ENCODE assay signal across 8 mouse cellular contexts in the genomic region with DNA sequence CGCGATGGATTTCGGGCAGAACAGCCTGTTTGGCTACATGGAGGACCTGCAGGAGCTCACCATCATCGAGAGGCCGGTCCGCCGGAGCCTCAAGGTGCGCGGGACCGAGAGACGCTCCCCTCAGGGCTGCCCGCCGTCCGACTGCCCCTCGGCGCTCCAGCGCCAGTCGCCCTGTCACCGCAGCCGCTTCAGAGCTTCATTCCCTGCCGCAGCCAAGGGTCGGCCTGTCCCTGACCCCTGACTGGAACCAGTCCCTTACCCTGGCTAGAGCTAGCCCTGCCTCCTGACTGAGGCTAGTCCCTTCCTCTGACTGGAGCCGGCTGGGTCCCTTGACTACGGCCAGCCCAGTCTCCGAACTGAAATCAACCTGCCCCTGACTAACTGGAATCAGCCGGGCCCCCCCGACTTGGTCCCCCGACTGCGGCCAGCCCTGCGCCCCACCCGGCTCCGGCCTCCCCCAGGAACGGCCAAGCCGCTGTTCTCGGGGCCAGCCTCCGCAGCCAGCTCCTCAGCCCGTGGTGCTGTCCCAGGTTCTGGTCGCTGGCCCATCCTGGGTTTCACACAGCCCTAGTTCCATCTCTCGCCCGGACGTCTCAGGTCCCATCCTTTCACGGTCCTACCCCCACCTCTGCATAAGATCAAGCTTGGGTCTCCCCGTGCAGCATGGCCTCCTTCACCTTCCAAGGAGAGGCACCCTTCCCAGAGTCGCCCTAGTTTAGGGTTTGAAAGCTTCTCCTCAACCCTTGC. TPM values are rescaled to one million over a fixed set of nuclear protein-coding genes. Genes with fewer than 3 reads are reported as not detected.
DNase-seq lines count a peak whose midpoint lies in the region; ATAC-seq and TF ChIP-seq lines count a peak whose summit lies in the region.

No protein-coding gene starts in this region.

- peak overlapping the region; percentile 92 for H3K4me2 ChIP-seq in forebrain, embryonic 14.5 days (ENCODE audit: low read length)

- no peaks in the 10 kb centered on the region for H3K36me3 ChIP-seq in forebrain, embryonic 14.5 days (ENCODE audit: control insufficient read depth, insufficient read depth, low read length)
- H3K36me3 ChIP-seq in hindbrain, embryonic 10.5 days = no peaks in the 10 kb centered on the region
- H3K36me3 ChIP-seq in liver, adult 2 months (ENCODE audit: control insufficient read depth, insufficient read depth, low read length) = no peaks in the 10 kb centered on the region; the same call in 1 of the 2 replicates

- H3K9me3 ChIP-seq in forebrain, embryonic 14.5 days (replicated peaks; ENCODE audit: control insufficient read depth, low read length) = no peaks in the 10 kb centered on the region
- H3K9me3 ChIP-seq in hindbrain, embryonic 10.5 days = no peaks in the 10 kb centered on the region

- no peaks in the 10 kb centered on the region for H3K79me2 ChIP-seq in liver, adult 2 months (ENCODE audit: control insufficient read depth, insufficient read depth, low read length)

- H3K4me3 ChIP-seq in forebrain, embryonic 14.5 days (ENCODE audit: low read depth, low read length) = peak overlapping the region; percentile 68
- H3K4me3 ChIP-seq in hindbrain, embryonic 10.5 days = peak overlapping the region; percentile 73
- H3K4me3 ChIP-seq in liver, adult 2 months (ENCODE audit: insufficient read depth, low read depth, low read length) = peak overlapping the region; percentile 75

- H3K27me3 ChIP-seq in forebrain, embryonic 14.5 days (replicated peaks; ENCODE audit: control insufficient read depth, insufficient read depth, low read length) = no peaks in the 10 kb centered on the region
- peaks cover 15% of the 10 kb centered on the region for H3K27me3 ChIP-seq in hindbrain, embryonic 10.5 days (ENCODE audit: insufficient read depth, poor library complexity, severe bottlenecking)
- H3K27me3 ChIP-seq in liver, adult 2 months (ENCODE audit: control insufficient read depth, insufficient read depth, low read length) = no peaks in the 10 kb centered on the region

- peak overlapping the region; percentile 78 for H3K9ac ChIP-seq in forebrain, embryonic 14.5 days (ENCODE audit: low read length)
- H3K9ac ChIP-seq in liver, adult 2 months (ENCODE audit: low read depth, low read length) = peak overlapping the region; percentile 78

- peak overlapping the region; percentile 55; the same call in 1 of the 2 replicates for H3K27ac ChIP-seq in forebrain, embryonic 14.5 days (ENCODE audit: low read depth, low read length)
- H3K27ac ChIP-seq in hindbrain, embryonic 10.5 days = peak overlapping the region; percentile 86
- H3K27ac ChIP-seq in liver, adult 2 months (replicated peaks; ENCODE audit: insufficient read depth, low read depth, low read length) = no peak overlapping the region

- 1% methylated on average over 39 of the region's 44 CpGs for WGBS in forebrain, embryonic 14.5 days
- 2% methylated on average over 44 of the region's 44 CpGs for WGBS in hindbrain, embryonic 10.5 days
- WGBS in liver, adult 2 months = 2% methylated on average over 44 of the region's 44 CpGs

- peak; percentile 8 to 59 for DNase-seq in left cerebral cortex, postnatal 10 days (ENCODE audit: extremely low spot score in 1 of 2, low spot score in 2 of 2)
- no peak for DNase-seq in left cerebral cortex, postnatal 25 days (ENCODE audit: low spot score in 2 of 2)
- peak; percentile 8 to 26 for DNase-seq in adrenal gland, postnatal 4 days (ENCODE audit: low spot score in 2 of 2)
- no peak for DNase-seq in forebrain, embryonic 14.5 days (ENCODE audit: low spot score)
- DNase-seq in hindbrain, embryonic 10.5 days (ENCODE audit: low spot score) = no peak
- peak; percentile 46 for DNase-seq in liver, adult 2 months (ENCODE audit: extremely low read depth, low read depth, low spot score)
- peak; percentile 18 for DNase-seq in naive thymus-derived CD4-positive, alpha-beta T cell, adult 2 months (ENCODE audit: low read depth)

- 0 out of 2 replicates have a peak, but pooled peaks cover 2% of the 10 kb centered on the region for H3K4me1 ChIP-seq in forebrain, embryonic 14.5 days (ENCODE audit: control insufficient read depth, insufficient read depth, low read length)
- peaks cover 16% of the 10 kb centered on the region for H3K4me1 ChIP-seq in hindbrain, embryonic 10.5 days (replicated peaks)
- H3K4me1 ChIP-seq in liver, adult 2 months (ENCODE audit: control insufficient read depth, insufficient read depth, low read length) = peaks cover 4% of the 10 kb centered on the region

- intact Hi-C loops in left cerebral cortex, postnatal 10 days (cut with DNase I) = no loop called here
- intact Hi-C loops in left cerebral cortex, postnatal 25 days (cut with DNase I) = no loop called here

- 0 out of 2 replicates have a peak, but pooled peaks have one; percentile 0 for TF ChIP-seq POLR2A in liver, adult 2 months (IDR thresholded peaks at IDR 0.05; ENCODE audit: extremely low read depth, insufficient read depth, low read length)

- TF ChIP-seq CTCF in liver, adult 2 months (IDR thresholded peaks at IDR 0.05; ENCODE audit: low read depth, low read length) = no peak

- ATAC-seq in forebrain, embryonic 14.5 days = peak; percentile 53
- ATAC-seq in erythroid progenitor cell, adult 5-6 weeks (replicated peaks; ENCODE audit: low FRiP score, poor library complexity, severe bottlenecking) = no peak

RNA-seq across cellular contexts. Expression of a gene that starts 0.7 kb away (rescaled TPM):
- total RNA-seq in left cerebral cortex, postnatal 10 days (2021) = 10 to 100 TPM in 1 of 2 experiments, 1 to 10 TPM in 1; 9.6 to 11.3 TPM
- 10 to 100 TPM; 21.5 to 23.4 TPM for total RNA-seq in left cerebral cortex, postnatal 25 days (2021)
- total RNA-seq in adrenal gland, postnatal 4 days (2021) = 1 to 10 TPM; 3.3 to 3.7 TPM
- polyA plus RNA-seq in forebrain, embryonic 14.5 days (2014; fragmentation: Nextera tagmentation; extraction: Ambion mirVana) = 2.2 TPM in 2 replicates
- polyA plus RNA-seq in hindbrain, embryonic 10.5 days (2016; fragmentation: Nextera tagmentation; extraction: Ambion mirVana) = 1.7 and 2.2 TPM in 2 replicates
- 5.8 and 6.5 TPM in 2 replicates for total RNA-seq in liver, adult 2 months (2014; rRNA removed)
- polyA plus RNA-seq in liver, adult 2 months (2012; rRNA removed) = 1.3 and 1.8 TPM in 2 replicates
- not detected in 2 replicates for total RNA-seq in erythroid progenitor cell, adult 5-6 weeks (2015; ENCODE audit: low replicate concordance)
- 0.90 TPM in 1 of 2 replicates, not detected in the other for total RNA-seq in erythroid progenitor cell, adult 5-6 weeks (2017; ENCODE audit: low replicate concordance)

Comparison
In these comparisons a context has a peak if more than half of its experiments do, and no peak if none do; other contexts are left out.
1. DNase-seq: peak in left cerebral cortex, postnatal 10 days (2 of 2), adrenal gland, postnatal 4 days (2 of 2), liver, adult 2 months (single experiment) and naive thymus-derived CD4-positive, alpha-beta T cell, adult 2 months (single experiment); none in left cerebral cortex, postnatal 25 days (0 of 2), forebrain, embryonic 14.5 days (single experiment) and hindbrain, embryonic 10.5 days (single experiment).
2. Peak in every context shown above with its lines, with median percentiles within 50 percentile points of each other: H3K4me3 ChIP-seq.